Mouse (Mus musculus) liver, adult 2 months (tissue): Measurements from ENCODE around the gene Mapk11.

Experiments used
- CTCF ChIP-seq: fragments of 200-500 bp; IDR thresholded peaks from 2 replicates; pipeline ENCODE4 v1.5.1; 2011; ENCODE audit warnings: low read depth, low read length, control low read depth
- POLR2A ChIP-seq: fragments of 200-500 bp; IDR thresholded peaks from 2 replicates; pipeline ENCODE4 v1.6.1; 2011; ENCODE audit warnings: low read length, control low read depth; ENCODE audit not compliant: insufficient read depth; ENCODE audit errors: extremely low read depth

DNA sequence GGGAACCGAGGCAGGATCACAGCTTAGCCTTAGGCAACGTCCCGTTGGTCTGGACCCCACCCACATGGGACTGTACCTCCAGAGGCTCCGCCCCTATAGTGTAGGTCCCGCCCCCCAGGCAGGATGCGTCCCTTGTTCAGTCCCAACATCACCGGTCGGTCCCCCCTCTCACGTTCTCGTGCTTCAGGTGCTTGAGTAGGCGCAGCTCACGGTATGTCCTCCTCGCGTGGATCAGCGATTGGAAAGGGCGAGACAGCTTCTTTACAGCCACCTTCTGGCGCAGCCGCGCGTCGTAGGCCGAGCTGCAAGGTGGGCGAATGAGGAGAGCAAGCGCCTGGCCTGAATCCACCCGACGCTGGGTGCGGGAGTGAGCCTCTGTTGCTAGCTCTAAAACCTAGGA, 2.9 kb downstream of the Mapk11 start:
- TF ChIP-seq CTCF (no peak), POLR2A (no peak)
